Mouse (Mus musculus): ENCODE measurements around the gene Urb2. TPM values are rescaled to one million over a fixed set of nuclear protein-coding genes. Genes with fewer than 3 reads are reported as not detected.
A peak's percentile ranks its signal among the peaks of the same experiment; 100 is the strongest.
"Not testable (repeated sequence)": the region's sequence is repeated elsewhere in the genome, so short reads cannot be mapped to it uniquely, and the experiment has no call there.

Gene Urb2
- polyA plus RNA-seq, 1 experiment from 2014 or later = 0.88 TPM

GRCm38 (mm10) chr8:124011580-124011979, 9.7 kb upstream of the Urb2 start:
- no peaks in the 10 kb centered on the region for H3K4me1 ChIP-seq (ENCODE audit: insufficient read depth, low read depth, low read length)
- H3K36me3 ChIP-seq (ENCODE audit: insufficient read depth, low read length) = peaks cover 6% of the 10 kb centered on the region; the same call in 1 of the 2 replicates
- H3K4me3 ChIP-seq (ENCODE audit: low read depth, low read length) = no peak overlapping the region
- WGBS = 67% methylated on average over 3 of the region's 3 CpGs
- ATAC-seq (no peak), DNase-seq (ENCODE audit: low spot score) (no peak)
- no peak overlapping the region for H3K4me2 ChIP-seq (replicated peaks; ENCODE audit: low read depth, low read length)
- H3K9ac ChIP-seq (replicated peaks; ENCODE audit: low read depth) = no peak overlapping the region
- no peaks in the 10 kb centered on the region for H3K27me3 ChIP-seq (replicated peaks; ENCODE audit: insufficient read depth, low read length)
- no peak overlapping the region for H3K27ac ChIP-seq (ENCODE audit: low read length)
- TF ChIP-seq EP300 (IDR thresholded peaks at IDR 0.05) (no peak), CTCF (IDR thresholded peaks at IDR 0.05) (no peak)
- H3K9me3 ChIP-seq (ENCODE audit: low read length) = no peaks in the 10 kb centered on the region

DNA sequence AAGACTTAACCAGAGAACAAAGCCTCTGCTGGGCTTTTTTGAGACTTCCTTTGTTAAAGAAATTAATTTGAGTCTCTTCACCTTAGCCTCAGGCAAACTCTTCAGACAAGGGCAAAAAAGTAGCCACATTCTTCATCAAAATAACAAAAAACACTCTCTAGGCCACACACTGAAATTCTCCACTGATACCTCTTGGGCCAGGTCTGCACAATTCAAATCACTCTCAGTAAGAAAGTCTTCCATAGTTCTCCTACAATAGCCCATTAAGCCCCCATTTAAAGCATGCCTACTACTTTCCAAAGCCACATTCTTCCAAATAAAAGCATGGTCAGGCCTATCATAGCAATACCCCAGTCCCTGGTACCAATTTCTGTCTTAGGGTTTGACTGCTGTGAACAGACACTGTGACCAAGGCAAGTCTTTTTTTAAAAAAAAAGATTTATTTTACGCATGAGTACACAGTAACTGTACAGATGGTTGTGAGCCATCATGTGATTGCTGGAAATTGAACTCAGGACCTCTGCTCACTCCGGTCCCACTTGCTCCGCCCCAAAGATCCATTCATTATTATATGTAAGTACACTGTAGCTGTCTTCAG, 9.2 kb upstream of the Urb2 start:
- Histone ChIP-seq H3K9ac (replicated peaks; ENCODE audit: low read depth) (no peak overlapping the region), H3K36me3 (ENCODE audit: insufficient read depth, low read length) (peaks cover 6% of the 10 kb centered on the region; the same call in 1 of the 2 replicates), H3K27ac (ENCODE audit: low read length) (no peak overlapping the region), H3K9me3 (ENCODE audit: low read length) (no peaks in the 10 kb centered on the region), H3K4me2 (replicated peaks; ENCODE audit: low read depth, low read length) (no peak overlapping the region), H3K4me3 (ENCODE audit: low read depth, low read length) (no peak overlapping the region), H3K4me1 (ENCODE audit: insufficient read depth, low read depth, low read length) (no peaks in the 10 kb centered on the region), H3K27me3 (replicated peaks; ENCODE audit: insufficient read depth, low read length) (no peaks in the 10 kb centered on the region)
- 95% methylated on average over 3 of the region's 3 CpGs for WGBS
- DNase-seq (ENCODE audit: low spot score) (no peak), ATAC-seq (no peak)
- TF ChIP-seq EP300 (IDR thresholded peaks at IDR 0.05) (no peak), CTCF (IDR thresholded peaks at IDR 0.05) (no peak)

DNA sequence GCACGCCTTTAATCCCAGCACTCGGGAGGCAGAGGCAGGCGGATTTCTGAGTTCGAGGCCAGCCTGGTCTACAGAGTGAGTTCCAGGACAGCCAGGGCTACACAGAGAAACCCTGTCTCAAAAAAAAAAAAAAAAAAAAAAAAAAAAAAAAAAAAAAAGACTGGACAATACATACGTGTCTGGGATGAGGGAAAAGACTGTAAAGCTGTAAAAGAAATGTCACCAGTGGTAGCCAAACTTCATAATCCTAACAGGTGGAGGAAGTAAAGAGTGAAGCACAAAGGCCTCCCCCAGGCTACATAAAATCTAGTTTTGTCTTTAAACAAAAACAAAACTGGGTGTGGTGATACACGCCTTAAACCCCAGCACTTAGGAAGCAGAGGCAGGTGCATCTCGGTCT, 7.0 kb upstream of the Urb2 start:
- not testable (repeated sequence) for H3K4me1 ChIP-seq (ENCODE audit: insufficient read depth, low read depth, low read length); H3K4me3 ChIP-seq (ENCODE audit: low read depth, low read length); H3K9ac ChIP-seq (replicated peaks; ENCODE audit: low read depth); H3K4me2 ChIP-seq (replicated peaks; ENCODE audit: low read depth, low read length); H3K27me3 ChIP-seq (replicated peaks; ENCODE audit: insufficient read depth, low read length); H3K36me3 ChIP-seq (ENCODE audit: insufficient read depth, low read length); H3K27ac ChIP-seq (ENCODE audit: low read length); ATAC-seq; DNase-seq (ENCODE audit: low spot score); H3K9me3 ChIP-seq (ENCODE audit: low read length)
- WGBS = 84% methylated on average over 7 of the region's 7 CpGs

DNA sequence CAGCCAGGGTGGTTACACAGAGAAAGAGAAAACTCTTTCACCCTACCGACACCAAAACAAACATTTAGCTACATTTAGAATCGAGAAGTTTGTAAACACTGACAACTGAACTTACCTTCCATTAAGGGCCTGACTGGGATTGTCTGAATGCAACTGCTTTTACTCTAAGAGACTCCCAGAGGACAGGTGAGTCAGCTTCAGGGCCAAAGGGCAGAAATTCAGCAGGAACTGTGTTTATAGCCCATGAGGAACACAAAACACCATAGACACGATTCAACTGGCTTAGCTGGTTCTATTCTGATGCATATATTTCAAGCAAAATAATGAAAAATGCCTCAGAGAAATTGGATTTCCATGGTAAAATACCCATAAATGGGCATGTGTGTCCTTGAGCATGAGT, 6.6 kb upstream of the Urb2 start:
- Histone ChIP-seq H3K4me1 (ENCODE audit: insufficient read depth, low read depth, low read length) (peaks cover 4% of the 10 kb centered on the region; the same call in 1 of the 2 replicates), H3K9ac (replicated peaks; ENCODE audit: low read depth) (no peak overlapping the region), H3K4me3 (ENCODE audit: low read depth, low read length) (no peak overlapping the region), H3K9me3 (ENCODE audit: low read length) (no peaks in the 10 kb centered on the region), H3K4me2 (replicated peaks; ENCODE audit: low read depth, low read length) (no peak overlapping the region), H3K27ac (ENCODE audit: low read length) (no peak overlapping the region), H3K36me3 (ENCODE audit: insufficient read depth, low read length) (no peaks in the 10 kb centered on the region), H3K27me3 (replicated peaks; ENCODE audit: insufficient read depth, low read length) (no peaks in the 10 kb centered on the region)
- no peak for DNase-seq (ENCODE audit: low spot score)
- TF ChIP-seq EP300 (IDR thresholded peaks at IDR 0.05) (no peak), CTCF (IDR thresholded peaks at IDR 0.05) (no peak)
- ATAC-seq = no peak
- WGBS = 45% methylated on average over 3 of the region's 3 CpGs

DNA sequence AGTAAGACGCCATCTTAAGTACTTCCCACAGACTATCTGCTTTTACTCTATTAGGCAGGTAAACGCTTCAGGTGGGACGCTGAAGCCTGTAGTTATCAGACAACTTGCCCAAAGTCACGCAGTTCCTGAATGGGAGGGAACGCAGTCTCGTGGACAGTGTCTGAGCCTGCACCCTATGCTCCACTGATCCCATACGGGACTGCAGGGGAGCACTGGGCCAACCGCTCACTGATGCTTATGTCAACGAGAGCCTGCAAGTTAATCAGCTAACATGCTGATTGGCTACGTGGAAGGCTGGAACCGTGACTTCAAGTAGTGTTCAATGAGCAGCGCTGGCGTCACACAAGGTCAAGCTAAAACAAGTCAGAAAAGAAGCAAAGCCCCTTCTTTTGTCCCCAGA, 1.5 kb upstream of the Urb2 start:
- DNase-seq (ENCODE audit: low spot score) (peak; percentile 16), ATAC-seq (no peak)
- Histone ChIP-seq H3K36me3 (ENCODE audit: insufficient read depth, low read length) (no peaks in the 10 kb centered on the region), H3K27ac (ENCODE audit: low read length) (no peak overlapping the region), H3K9ac (replicated peaks; ENCODE audit: low read depth) (no peak overlapping the region), H3K4me3 (ENCODE audit: low read depth, low read length) (peak overlapping the region; percentile 70; the same call in 1 of the 2 replicates), H3K4me1 (ENCODE audit: insufficient read depth, low read depth, low read length) (peaks cover 5% of the 10 kb centered on the region; the same call in 1 of the 2 replicates), H3K27me3 (replicated peaks; ENCODE audit: insufficient read depth, low read length) (no peaks in the 10 kb centered on the region), H3K9me3 (ENCODE audit: low read length) (no peaks in the 10 kb centered on the region), H3K4me2 (replicated peaks; ENCODE audit: low read depth, low read length) (peak overlapping the region; percentile 85)
- TF ChIP-seq EP300 (IDR thresholded peaks at IDR 0.05) (no peak), CTCF (IDR thresholded peaks at IDR 0.05) (no peak)
- 21% methylated on average over 13 of the region's 13 CpGs for WGBS

DNA sequence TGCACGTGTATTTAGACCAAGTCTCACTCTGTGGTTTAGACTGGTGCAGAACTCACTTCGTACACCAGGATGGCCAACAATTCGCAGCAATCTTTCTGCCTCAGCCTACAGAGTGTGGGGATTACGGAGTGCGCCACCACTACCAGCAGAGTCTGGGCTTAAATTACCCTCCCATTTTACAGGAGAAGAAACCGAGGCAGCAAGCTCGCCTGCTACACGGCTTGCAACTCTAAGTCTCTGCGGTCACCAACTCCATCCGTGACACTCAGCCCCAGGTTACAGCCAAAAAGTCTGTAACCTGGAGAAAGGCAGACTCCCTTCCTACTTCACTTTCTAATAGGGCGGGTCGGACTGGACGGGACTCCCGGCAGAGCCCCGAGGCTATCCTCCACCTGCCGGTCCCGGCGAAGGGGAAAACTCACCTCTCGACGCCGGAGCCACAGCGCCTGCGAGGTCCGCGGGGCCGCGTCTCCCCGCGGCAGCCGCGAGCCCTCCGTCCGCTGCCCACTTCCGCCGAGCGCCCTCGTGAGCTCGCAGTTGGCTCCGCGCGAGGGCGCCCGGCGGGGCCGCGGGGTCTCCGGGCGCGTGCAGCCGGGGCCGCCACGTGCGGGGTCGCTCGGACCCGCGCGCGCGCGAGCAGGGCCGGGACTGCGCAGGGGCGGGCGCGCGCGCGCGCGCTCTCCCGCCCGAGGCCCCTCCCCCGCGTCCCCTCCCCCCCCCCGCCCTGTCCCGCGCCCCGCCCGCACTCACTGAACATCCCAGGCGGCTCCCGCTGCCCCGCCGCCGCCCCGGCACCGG, 670 bp upstream of the Urb2 start:
- H3K27ac ChIP-seq (ENCODE audit: low read length) = peak overlapping the region; percentile 86
- WGBS = under 1% methylated on average over 46 of the region's 87 CpGs
- peak overlapping the region; percentile 85 for H3K4me2 ChIP-seq (replicated peaks; ENCODE audit: low read depth, low read length)
- peak; percentile 85 for ATAC-seq
- DNase-seq (ENCODE audit: low spot score) = peak; percentile 79
- H3K9ac ChIP-seq (replicated peaks; ENCODE audit: low read depth) = peak overlapping the region; percentile 51
- H3K4me3 ChIP-seq (ENCODE audit: low read depth, low read length) = peak overlapping the region; percentile 70
- H3K36me3 ChIP-seq (ENCODE audit: insufficient read depth, low read length) = no peaks in the 10 kb centered on the region
- TF ChIP-seq EP300 (IDR thresholded peaks at IDR 0.05) = no peak
- TF ChIP-seq CTCF (IDR thresholded peaks at IDR 0.05) = 0 out of 2 replicates have a peak, but pooled peaks have one; percentile 7
- no peaks in the 10 kb centered on the region for H3K9me3 ChIP-seq (ENCODE audit: low read length)
- H3K27me3 ChIP-seq (replicated peaks; ENCODE audit: insufficient read depth, low read length) = no peaks in the 10 kb centered on the region
- peaks cover 5% of the 10 kb centered on the region; the same call in 1 of the 2 replicates for H3K4me1 ChIP-seq (ENCODE audit: insufficient read depth, low read depth, low read length)

DNA sequence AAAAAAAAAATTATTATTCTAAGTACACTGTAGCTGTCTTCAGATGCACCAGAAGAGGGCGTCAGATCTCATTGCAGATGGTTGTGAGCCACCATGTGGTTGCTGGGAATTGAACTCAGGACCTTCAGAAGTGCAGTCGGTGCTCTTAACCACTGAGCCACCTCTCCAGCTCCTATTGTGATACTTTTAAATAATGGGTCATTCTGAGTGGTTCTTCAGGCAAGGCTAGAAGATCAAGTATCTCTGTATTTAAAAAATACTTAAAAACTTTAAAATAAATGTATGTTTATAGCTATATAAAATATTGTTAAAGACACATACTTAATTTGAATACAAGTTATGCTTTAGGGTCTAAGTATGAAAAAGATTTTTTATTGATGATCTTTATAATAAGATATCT, 5.0 kb downstream of the Urb2 start:
- not testable (repeated sequence) for H3K27ac ChIP-seq (ENCODE audit: low read length); DNase-seq (ENCODE audit: low spot score); H3K36me3 ChIP-seq (ENCODE audit: insufficient read depth, low read length); H3K4me3 ChIP-seq (ENCODE audit: low read depth, low read length); ATAC-seq; H3K27me3 ChIP-seq (replicated peaks; ENCODE audit: insufficient read depth, low read length); H3K4me2 ChIP-seq (replicated peaks; ENCODE audit: low read depth, low read length); H3K9me3 ChIP-seq (ENCODE audit: low read length); H3K9ac ChIP-seq (replicated peaks; ENCODE audit: low read depth); H3K4me1 ChIP-seq (ENCODE audit: insufficient read depth, low read depth, low read length)
- 61% methylated on average over 2 of the region's 2 CpGs for WGBS

All from lung, postnatal 0 days (tissue).